Mouse (Mus musculus): Measurements from ENCODE around the gene Btbd35f13.
"Not testable (repeated sequence)": the region's sequence is repeated elsewhere in the genome, so short reads cannot be mapped to it uniquely, and the experiment has no call there.

Gene Btbd35f13

GRCm38 (mm10) chrX:33656872-33657271 is at the start of gene Btbd35f13:
Gene Btbd35f13 (plus strand): TSS chrX:33657172.
- not testable (repeated sequence) for DNase-seq

GRCm38 (mm10) chrX:33702249-33702648 is 45.3 kb downstream of the Btbd35f13 start, which contains the start of gene Btbd35f14:
Gene Btbd35f14 (minus strand): TSS chrX:33702349.
- DNase-seq: not testable (repeated sequence)
